Mouse (Mus musculus): ENCODE measurements around the gene Psenen. TPM values are rescaled to one million over a fixed set of nuclear protein-coding genes. Genes with fewer than 3 reads are reported as not detected.

The Psenen gene
- polyA plus RNA-seq, 2 experiments from 2014 or later, result 279 to 335 TPM

DNA sequence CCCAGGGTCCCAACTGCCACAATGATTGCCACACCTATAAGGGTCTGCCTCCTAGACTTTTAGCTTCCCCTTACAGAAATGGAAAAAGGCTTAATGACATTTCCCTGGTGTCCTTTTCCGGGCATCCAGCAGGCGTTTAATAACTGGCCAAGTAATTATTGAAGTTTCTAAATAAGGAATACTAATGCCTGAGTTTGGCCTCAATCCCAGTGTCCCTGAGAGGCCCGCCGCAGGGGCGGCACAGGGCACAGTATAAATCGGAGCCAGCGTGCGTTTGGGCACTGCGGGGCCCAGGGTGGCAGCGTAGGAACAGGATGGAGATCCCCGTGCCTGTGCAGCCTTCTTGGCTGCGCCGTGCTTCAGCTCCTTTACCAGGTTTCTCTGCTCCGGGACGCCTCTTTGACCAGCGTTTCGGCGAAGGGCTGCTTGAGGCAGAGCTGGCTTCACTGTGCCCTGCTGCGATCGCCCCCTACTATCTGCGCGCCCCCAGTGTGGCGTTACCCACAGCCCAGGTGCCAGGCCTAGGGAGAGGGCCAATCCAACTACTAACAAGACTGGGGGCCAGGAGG, 10.3 kb downstream of the Psenen start:
- no peak for ATAC-seq

- ATAC-seq, result peak; percentile 93
Measured at GRCm38 (mm10) chr7:30552102-30553020, 11.1 kb downstream of the Psenen start, which contains the start of the genes Hspb6 and Proser3. TSS of gene Hspb6 (plus strand) at chr7:30552178. TSS of gene Proser3 (minus strand) at chr7:30552299.

DNA sequence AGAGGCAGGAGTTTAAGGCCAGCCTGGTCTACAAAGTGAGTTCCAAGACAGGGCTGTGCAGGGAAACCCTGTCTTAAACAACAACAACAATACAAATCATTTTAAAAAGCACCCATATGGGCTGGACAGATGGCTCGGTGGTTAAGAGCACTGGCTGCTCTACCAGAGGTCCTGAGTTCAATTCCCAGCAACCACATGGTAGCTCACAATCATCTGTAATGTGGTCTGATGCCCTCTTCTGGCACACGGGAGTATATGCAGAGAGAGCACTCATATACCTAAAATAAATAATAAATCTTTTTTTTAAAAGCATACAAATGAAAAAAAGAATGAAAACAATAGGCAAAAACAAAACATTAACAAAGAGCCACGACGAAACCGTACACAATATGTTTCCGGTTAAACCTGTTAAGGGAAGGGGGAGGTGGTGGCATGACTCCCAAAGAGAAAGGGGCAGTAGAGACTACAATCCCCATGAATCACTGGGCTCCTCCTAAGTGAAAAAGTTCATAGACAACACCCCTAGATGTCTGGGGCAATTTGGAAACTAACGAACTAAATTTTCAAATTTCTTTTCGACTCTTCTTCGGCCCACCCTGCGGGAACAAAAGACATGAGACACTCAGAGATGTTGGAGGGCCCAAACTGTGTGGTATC, 11.9 kb downstream of the Psenen start:
- peak; percentile 61 for ATAC-seq

- ATAC-seq, result no peak
Measured at GRCm38 (mm10) chr7:30550603-30551002, 12.8 kb downstream of the Psenen start.

GRCm38 (mm10) chr7:30549880-30550279, 13.5 kb downstream of the Psenen start:
- ATAC-seq, result no peak

DNA sequence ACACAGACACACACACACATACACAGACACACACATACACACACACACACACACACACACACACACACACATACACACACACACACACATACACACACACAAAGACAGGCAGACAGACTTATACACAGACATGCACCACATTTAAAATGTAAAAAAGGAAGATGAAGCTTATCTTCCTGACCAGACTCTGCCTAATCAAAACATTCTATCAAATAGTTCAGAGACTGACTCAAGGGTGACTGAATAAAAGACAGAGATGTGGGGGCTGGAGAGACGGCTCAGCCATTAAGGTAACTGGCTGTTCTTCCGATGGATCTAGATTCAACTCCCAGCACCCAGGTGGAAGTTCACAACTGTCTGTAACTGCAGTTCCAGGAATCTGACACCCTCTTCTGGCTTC, 19.1 kb downstream of the Psenen start:
- no peak for ATAC-seq

DNA sequence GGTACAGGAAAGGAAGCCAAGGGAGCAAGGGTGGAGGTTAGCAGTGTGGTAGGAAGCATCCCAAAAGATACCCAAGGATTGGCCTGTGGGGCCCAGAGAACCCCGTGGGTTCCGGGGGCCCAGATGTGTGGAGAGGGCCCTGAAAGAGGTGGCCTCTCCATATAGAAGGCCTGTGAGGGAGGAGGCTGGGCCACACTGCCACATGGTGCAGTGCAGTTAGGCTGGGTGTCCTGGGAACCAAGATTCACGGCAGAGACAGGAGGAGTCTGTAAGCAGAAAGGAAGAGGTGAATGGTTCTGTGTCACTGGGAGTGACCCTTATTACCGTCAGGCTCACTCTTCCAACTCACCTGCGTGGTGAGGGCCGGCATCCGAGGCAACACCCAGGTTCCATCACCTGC, 22.9 kb downstream of the Psenen start:
- no peak for ATAC-seq

- ATAC-seq, result peak; percentile 91
Measured at GRCm38 (mm10) chr7:30534633-30535577, 28.5 kb downstream of the Psenen start, which contains the start of gene Arhgap33. TSS of gene Arhgap33 (minus strand) at chr7:30535060.

DNA sequence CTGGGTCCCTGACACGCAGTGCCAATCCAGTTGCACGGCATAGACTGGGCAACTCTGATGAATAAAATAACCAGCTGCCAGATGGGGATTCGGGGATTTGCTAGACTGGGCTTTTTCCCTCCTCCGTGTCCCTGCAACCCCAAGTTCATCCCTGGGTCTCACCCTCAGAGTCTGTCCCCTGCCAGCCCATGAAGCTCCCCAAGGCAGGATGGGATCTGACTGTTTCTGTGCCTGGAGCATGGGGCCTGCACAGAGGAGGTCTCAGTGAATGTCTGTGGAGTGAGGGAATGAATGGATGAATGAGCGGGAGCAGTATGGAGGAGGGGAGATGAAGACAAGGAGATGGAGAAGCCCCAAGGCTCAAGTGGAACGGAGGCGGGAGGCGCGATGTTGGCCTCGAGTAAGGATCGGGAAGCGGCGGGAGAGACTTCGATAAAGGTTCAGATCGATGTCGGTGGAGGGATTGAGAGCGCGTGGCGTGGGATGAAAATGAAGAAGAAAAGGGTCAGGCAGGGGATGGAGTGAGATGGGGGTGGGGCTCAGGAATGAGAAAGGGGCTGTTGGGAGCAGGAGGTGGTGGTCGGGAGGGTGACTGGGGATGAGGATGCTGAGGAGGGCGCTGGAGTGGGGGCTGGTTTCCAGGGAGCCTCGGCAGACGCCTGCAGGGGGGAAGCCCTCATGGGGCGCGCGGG, 29.3 kb downstream of the Psenen start:
- no peak for ATAC-seq

- no peak for ATAC-seq
Measured at GRCm38 (mm10) chr7:30532931-30533330, 30.5 kb downstream of the Psenen start.

DNA sequence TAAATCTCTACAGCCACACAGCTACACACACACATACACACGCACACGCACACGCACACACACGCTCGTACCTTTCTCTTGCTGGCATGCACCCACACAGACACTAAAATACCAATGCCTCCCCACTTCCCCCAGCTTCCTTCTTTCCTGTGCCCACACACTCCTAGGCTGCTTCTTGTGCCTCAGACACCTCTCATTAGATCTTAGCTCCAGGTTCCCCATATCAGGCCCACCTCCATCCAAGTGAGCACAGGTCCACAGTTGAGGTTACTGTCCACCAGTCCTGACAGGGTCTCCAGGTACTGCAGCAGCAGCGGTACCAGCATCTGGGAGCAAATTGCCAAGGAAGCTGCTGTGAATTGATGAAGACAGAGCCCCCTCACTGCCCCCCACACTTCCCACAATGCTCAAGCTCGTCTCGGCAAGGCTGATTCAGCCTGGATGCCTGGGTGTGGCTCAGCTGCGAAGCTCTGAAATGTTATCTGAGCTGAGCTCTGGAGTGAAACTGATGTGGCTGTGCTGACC, 32.1 kb downstream of the Psenen start:
- ATAC-seq, result no peak

DNA sequence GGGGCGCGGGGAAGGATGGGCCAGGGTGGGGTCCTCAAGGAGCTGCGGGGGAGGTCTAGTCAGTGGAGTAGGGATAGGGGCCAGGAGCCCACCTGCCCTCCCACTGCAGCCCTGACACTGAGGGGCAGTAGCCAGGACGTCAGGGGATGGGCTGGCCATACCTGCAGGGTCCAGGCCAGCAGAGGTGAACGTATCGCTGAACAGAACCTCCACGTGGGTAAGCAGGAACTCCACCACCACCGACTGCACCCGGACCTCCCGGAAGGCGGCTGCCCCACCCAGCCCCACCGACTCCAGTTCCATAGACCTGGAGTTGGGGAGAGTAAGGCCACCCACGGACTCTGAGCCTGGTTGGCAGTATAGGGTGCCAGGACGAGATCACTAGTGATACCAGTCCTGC, 36.4 kb downstream of the Psenen start:
- no peak for ATAC-seq

GRCm38 (mm10) chr7:30526399-30526798, 37.0 kb downstream of the Psenen start:
- no peak for ATAC-seq

GRCm38 (mm10) chr7:30525954-30526353, 37.5 kb downstream of the Psenen start:
- no peak for ATAC-seq

DNA sequence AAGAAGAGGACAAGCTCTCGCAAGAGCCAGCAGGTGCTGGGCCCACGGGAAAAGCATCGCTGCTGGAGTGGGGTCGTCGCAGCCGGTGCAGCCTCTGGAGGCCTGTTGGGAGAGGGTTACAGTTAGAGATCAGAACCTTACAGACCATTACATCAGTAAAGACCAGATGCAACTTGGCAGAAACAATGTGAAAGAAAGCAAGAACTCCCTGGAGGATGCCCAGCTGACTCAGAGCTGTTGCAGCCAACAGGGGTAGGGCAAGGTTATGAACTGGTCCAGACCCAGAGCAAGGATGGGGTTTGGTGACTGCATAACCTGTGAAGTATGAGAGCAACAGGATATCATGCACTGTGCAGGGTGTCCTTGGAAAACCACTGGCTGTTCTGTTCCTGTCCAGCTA, 38.9 kb downstream of the Psenen start:
- no peak for ATAC-seq

DNA sequence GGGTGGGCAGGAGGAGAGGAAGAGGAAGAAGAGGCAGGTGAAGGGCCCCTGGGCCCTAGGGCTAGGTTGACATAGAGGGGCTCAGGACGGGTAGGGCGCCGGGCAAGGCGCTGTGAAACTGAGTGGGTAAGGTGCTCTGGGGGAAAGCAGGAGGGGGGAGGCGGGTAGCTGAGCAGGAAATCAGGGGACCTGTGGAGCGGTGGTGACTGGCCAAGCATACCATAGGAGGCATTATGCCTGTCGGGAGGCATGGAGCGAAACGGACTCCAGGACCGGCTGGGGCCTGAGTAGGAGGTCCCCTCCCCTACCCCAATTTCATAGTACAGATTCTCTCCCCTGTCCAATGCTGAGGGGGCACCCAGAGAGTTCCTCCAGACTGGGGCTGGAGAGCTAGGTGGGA, 40.6 kb downstream of the Psenen start:
- no peak for ATAC-seq

GRCm38 (mm10) chr7:30520856-30521255, 42.6 kb downstream of the Psenen start:
- ATAC-seq, result no peak

GRCm38 (mm10) chr7:30520396-30520795, 43.0 kb downstream of the Psenen start:
- no peak for ATAC-seq

DNA sequence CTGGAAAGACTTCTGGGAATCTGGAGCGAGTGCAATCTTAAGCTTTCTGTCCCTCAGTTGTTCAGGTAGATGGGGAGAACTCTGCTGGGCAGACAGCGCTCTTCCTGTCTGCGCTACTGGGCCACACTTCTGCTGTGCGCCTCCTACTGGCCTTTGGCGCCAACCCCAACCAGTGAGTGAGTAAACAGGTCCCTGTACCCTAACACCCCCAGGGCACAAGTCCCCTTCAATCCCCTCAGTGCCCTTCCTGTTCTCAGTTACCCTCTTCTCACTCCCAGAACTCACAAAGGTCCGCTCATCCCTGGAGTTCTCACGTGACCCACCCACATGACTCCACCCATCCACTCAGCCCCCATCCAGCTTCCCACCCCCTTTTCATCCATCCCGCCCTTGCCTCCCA, 45.1 kb downstream of the Psenen start:
- ATAC-seq, result no peak

DNA sequence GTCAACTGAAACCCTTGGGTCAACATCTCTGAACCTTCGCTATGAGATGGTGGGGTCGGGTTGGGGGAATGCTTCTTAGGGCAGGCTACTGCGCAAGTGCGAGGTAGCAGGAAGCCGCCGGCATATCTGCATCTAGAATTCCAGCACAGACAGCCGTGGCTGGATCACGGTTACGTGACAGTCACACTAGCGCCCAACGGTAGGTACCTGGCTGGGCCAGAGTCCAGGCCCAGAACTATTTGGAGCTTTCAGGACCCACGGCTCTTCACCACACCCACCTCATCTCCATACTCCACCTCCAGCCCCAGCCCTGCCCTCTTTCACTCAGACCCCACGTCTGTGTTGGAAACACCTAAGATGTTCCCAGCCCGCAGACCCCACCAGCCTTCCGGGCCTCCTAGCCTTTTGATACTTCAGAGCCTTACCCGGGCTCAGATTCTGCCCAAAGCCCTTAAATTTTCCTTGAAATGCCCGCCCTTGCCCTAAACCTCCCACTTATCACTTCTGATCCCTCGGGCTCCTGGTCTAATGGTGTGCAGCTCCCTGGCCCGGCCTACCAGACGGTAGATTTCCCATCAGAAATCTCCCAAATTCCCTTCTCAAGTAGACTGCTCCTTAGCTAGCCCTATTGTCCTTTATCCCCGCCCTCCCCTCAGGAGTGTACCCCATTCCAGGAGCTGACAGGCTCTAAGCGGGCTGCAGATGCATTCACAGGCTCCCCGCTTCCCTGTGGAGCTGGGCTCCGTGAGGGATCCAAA, 48.2 kb downstream of the Psenen start:
- no peak for ATAC-seq

Measured in activated CD4-positive, CD25-positive, alpha-beta regulatory T cell, adult 4 months (primary cell).